Mouse (Mus musculus) midbrain, embryonic 11.5 days (tissue): ENCODE results near the gene Pip5kl1. TPM values are rescaled to one million over a fixed set of nuclear protein-coding genes. Genes with fewer than 3 reads are reported as not detected.

Experiments
- ATAC-seq: fragments of 200-750 bp; cut with Nextera tagmentation; 2 replicates; pipeline ENCODE4 v1.8.0; 2017; ENCODE audit warnings: moderate TSS enrichment, moderate library complexity; ENCODE audit not compliant: low FRiP score
- DNase-seq: peaks from one replicate; pipeline ENCODE4 v3.0.0; 2015; ENCODE audit warnings: low spot score; ENCODE audit errors: missing footprints
- H3K27ac ChIP-seq: fragments of 300-500 bp; sonication (generic); 2 replicates; pipeline ENCODE4 v1.5.1; 2014; ENCODE audit warnings: low read depth, low read length
- H3K27me3 ChIP-seq: fragments of 300-500 bp; sonication (generic); 2 replicates; pipeline ENCODE4 v1.6.1; 2014; ENCODE audit warnings: mild to moderate bottlenecking, low read length, moderate library complexity, mixed read lengths; ENCODE audit not compliant: control insufficient read depth, insufficient read depth
- H3K36me3 ChIP-seq: fragments of 300-500 bp; sonication (generic); 2 replicates; pipeline ENCODE4 v1.6.1; 2014; ENCODE audit warnings: mild to moderate bottlenecking, low read length, moderate library complexity, mixed read lengths; ENCODE audit not compliant: control insufficient read depth, insufficient read depth
- H3K4me1 ChIP-seq: fragments of 300-500 bp; sonication (generic); 2 replicates; pipeline ENCODE4 v1.6.1; 2014; ENCODE audit warnings: low read length; ENCODE audit not compliant: control insufficient read depth, insufficient read depth
- H3K4me2 ChIP-seq: fragments of 300-500 bp; sonication (generic); 2 replicates; pipeline ENCODE4 v1.6.1; 2014; ENCODE audit warnings: mild to moderate bottlenecking, moderate library complexity
- H3K4me3 ChIP-seq: fragments of 300-500 bp; sonication (generic); 2 replicates; pipeline ENCODE4 v1.5.1; 2014; ENCODE audit warnings: low read depth, low read length
- H3K9ac ChIP-seq: fragments of 300-500 bp; sonication (generic); 2 replicates; pipeline ENCODE4 v1.6.1; 2014; ENCODE audit warnings: low read length
- H3K9me3 ChIP-seq: fragments of 300-500 bp; sonication (generic); 2 replicates; pipeline ENCODE4 v1.6.1; 2016; ENCODE audit warnings: low read length; ENCODE audit not compliant: control insufficient read depth
- WGBS: fragments of 180-500 bp; shearing (Covaris S2); extraction: QIAGEN DNeasy Blood & Tissue Kit; methylation state at CpG from one replicate; pipeline ENCODE4 v1.1.7; 2014; 5-methylcytosine and 5-hydroxymethylcytosine counted together
- polyA plus RNA-seq: library from polyadenylated mRNA; unstranded; fragments of >200 nt; fragmentation: Nextera tagmentation; extraction: Ambion mirVana; gene quantifications from 2 replicates; pipeline ENCODE4 v1.2.1, GENCODE M21; 2014

Pip5kl1 gene
- polyA plus RNA-seq, 1 experiment from 2014 or later = 2.0 TPM

DNA sequence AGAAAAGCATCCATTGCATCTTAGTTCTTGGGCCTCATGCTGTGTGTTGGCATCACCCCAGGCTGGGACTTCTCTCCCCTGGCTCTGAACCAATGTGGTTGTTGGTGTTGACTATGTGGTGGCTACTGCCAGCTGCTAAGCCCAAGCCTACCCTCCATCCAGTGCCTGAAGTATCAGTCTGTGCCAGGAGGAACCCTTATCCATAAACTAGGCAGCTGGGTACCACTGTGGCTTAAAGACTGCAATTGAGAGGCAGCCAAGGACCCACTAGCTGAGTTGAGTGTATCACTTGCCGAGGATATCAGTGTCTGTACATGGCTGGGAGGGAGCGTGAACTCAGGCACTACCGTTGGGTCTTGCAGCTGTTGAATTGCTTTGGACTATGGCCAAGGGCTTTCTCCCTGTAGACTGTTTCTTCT lies 31.6 kb upstream of the Pip5kl1 start:
- H3K27ac ChIP-seq = no peak overlapping the region
- no peaks in the 10 kb centered on the region for H3K9me3 ChIP-seq
- H3K27me3 ChIP-seq = no peaks in the 10 kb centered on the region
- peaks cover 20% of the 10 kb centered on the region for H3K4me1 ChIP-seq
- no peak overlapping the region for H3K9ac ChIP-seq
- H3K4me2 ChIP-seq = no peak overlapping the region
- H3K4me3 ChIP-seq = no peak overlapping the region
- no peak for DNase-seq
- ATAC-seq = no peak
- H3K36me3 ChIP-seq = no peaks in the 10 kb centered on the region; the same call in 1 of the 2 replicates
- 96% methylated on average over 3 of the region's 3 CpGs for WGBS

DNA sequence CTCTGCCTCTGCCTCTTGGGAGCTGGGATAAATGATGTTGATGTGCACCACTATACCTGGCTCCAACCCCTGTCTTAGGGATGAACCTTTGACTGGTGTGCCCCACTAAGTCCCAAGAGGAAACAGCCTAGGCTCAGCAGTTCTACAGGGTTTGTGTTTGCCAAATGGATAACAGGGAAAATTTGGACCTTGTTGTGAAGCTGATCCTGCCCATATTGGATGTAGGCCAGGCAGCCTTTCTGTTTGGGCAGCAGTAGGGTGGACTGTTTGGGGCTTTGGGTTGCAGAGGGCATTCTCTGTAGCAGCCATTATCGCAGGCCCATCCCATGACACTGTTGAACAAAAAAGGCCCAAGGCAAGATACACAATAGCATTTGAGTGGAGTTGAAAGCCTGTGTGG lies 27.6 kb upstream of the Pip5kl1 start:
- Histone ChIP-seq H3K4me1 (no peaks in the 10 kb centered on the region), H3K27me3 (no peaks in the 10 kb centered on the region), H3K27ac (no peak overlapping the region), H3K4me3 (no peak overlapping the region), H3K4me2 (no peak overlapping the region), H3K9ac (no peak overlapping the region), H3K36me3 (no peaks in the 10 kb centered on the region; the same call in 1 of the 2 replicates), H3K9me3 (no peaks in the 10 kb centered on the region)
- DNase-seq (no peak), ATAC-seq (no peak)
- WGBS = 62% methylated on average over 1 of the region's 1 CpGs

DNA sequence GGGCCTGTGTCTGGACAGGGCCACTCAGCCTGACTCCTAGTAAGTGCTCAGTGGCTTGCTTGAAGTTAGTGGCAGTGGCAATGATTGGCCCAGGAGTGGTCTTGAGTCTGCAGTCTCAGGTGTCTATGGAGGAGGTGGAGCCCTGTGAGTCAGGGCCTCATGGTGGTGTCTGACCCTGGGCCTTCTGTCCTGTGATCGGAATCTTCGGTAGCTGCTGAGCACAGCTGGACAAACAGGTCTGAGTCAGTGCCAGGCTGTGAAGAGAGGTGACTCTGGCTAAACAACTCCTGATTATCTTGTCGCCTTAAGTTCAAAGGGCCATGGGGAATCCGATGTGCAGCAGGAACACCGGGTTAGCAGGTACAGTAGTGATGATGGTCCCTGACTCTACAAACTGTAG lies 27.2 kb upstream of the Pip5kl1 start:
- Histone ChIP-seq H3K4me1 (no peaks in the 10 kb centered on the region), H3K9ac (no peak overlapping the region), H3K27me3 (no peaks in the 10 kb centered on the region), H3K4me3 (no peak overlapping the region), H3K27ac (no peak overlapping the region), H3K9me3 (no peaks in the 10 kb centered on the region), H3K4me2 (no peak overlapping the region), H3K36me3 (no peaks in the 10 kb centered on the region; the same call in 1 of the 2 replicates)
- DNase-seq (no peak), ATAC-seq (no peak)
- WGBS = 90% methylated on average over 5 of the region's 5 CpGs

DNA sequence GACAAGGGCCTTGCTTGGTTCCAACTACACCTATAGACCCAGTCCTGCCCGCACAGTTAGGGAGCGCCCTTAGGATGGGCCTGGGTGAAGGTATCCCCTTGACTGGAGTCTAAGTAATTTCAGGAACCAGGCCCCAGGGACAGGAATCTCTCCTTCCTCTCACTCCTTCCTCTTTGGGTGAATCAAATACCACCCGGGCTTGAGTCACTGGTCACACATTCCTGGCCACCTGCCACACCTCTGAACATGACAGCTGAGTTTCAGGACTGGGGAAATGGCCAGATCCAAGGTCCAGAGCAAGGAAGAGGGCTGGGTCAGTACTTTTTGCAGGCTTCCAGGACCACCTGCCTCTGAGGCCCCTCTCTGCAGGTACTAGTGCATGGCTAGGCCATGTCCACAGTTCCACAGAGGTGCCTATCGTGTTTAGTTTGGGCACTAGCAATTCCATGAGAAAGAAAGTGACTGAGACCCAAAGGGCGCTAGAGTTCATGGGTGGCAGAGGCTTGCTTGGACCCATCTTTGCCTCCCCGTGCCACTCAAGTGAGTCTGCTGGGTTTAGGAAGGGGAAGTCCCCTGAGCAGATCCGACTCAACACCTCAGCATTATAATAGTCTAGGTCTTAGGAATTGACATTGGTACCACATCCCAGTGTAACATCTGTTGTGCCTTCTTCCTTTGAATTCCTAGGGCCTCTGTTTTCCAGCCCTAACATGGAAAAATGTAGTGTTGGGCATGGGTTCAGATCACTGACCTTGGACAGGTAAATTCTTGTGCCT lies 26.4 kb upstream of the Pip5kl1 start:
- H3K9me3 ChIP-seq = no peaks in the 10 kb centered on the region
- no peaks in the 10 kb centered on the region for H3K27me3 ChIP-seq
- H3K4me2 ChIP-seq = no peak overlapping the region
- no peaks in the 10 kb centered on the region for H3K4me1 ChIP-seq
- ATAC-seq (no peak), DNase-seq (peak; percentile 12)
- 90% methylated on average over 7 of the region's 7 CpGs for WGBS
- H3K27ac ChIP-seq = no peak overlapping the region
- no peak overlapping the region for H3K4me3 ChIP-seq
- no peak overlapping the region for H3K9ac ChIP-seq
- H3K36me3 ChIP-seq = no peaks in the 10 kb centered on the region; the same call in 1 of the 2 replicates

DNA sequence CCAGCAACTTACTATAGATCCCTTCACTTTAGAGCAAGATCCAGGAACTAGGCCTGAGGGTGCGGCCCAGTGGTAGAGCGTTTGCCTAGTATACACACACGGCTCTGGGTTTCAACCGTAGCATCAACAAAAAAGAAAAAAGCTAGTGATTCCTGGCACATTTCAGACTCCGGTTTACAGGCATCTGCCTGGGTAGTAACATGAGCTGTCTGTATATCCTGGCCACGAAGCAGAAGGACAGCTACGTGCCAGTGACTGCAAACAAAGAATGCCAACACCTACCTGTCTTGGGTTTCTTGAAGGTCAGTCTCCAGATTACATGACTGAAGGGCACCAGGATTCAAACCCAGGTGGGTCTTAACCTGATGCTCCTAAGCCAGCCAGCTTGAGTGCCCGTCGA lies 25.4 kb upstream of the Pip5kl1 start:
- DNase-seq (peak; percentile 12), ATAC-seq (no peak)
- H3K4me1 ChIP-seq = no peaks in the 10 kb centered on the region
- no peak overlapping the region for H3K4me2 ChIP-seq
- H3K36me3 ChIP-seq = no peaks in the 10 kb centered on the region; the same call in 1 of the 2 replicates
- no peaks in the 10 kb centered on the region for H3K9me3 ChIP-seq
- no peaks in the 10 kb centered on the region for H3K27me3 ChIP-seq
- no peak overlapping the region for H3K27ac ChIP-seq
- WGBS = 93% methylated on average over 9 of the region's 9 CpGs
- H3K4me3 ChIP-seq = no peak overlapping the region
- no peak overlapping the region for H3K9ac ChIP-seq

DNA sequence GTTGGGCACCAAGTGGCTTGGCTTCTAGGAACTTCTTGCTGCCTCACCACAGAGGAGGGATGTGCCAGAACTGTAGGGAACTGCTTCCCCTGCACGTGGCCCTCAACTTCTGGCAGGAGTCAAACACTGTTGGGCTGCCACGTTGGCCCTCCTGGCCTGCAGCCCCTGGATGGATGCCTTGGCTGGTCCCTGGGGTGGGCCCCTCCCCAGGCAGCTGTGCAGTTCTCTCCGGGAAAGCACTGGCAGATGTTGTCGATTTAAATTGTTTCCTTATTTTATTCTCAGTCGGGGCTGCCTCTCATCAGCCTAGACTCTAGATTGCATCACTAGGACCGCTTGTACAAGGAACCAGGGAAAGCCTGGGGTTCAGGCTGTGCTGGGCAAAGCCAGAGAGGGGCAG lies 24.8 kb upstream of the Pip5kl1 start:
- Histone ChIP-seq H3K4me1 (no peaks in the 10 kb centered on the region), H3K27ac (no peak overlapping the region), H3K4me3 (no peak overlapping the region), H3K9me3 (no peaks in the 10 kb centered on the region), H3K36me3 (no peaks in the 10 kb centered on the region; the same call in 1 of the 2 replicates), H3K9ac (no peak overlapping the region), H3K4me2 (no peak overlapping the region), H3K27me3 (no peaks in the 10 kb centered on the region)
- ATAC-seq (no peak), DNase-seq (no peak)
- 78% methylated on average over 6 of the region's 6 CpGs for WGBS

DNA sequence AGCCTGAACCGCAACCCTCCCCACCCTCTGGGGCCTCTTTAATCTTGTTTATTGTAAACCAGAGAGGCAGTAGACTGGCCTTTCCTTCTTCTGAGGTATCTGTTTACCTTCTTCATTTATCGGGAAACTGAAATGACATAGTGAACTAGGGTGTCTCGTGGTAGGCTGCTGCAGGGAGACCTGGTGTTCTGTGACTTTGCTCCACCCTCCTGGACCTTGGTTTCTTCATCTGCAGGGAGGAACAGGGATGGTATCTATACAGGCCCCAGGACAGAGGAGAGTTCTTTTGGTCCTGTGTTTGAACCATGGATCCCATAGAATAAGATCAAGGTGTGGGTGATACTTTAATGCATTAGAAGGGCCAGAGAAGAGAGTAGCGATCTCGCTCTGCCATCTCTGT lies 23.4 kb upstream of the Pip5kl1 start:
- Histone ChIP-seq H3K4me2 (no peak overlapping the region), H3K27me3 (no peaks in the 10 kb centered on the region), H3K36me3 (no peaks in the 10 kb centered on the region), H3K9ac (no peak overlapping the region), H3K9me3 (no peaks in the 10 kb centered on the region), H3K27ac (no peak overlapping the region), H3K4me1 (peaks cover 6% of the 10 kb centered on the region; the same call in 1 of the 2 replicates), H3K4me3 (no peak overlapping the region)
- WGBS = 90% methylated on average over 5 of the region's 5 CpGs
- no peak for ATAC-seq
- DNase-seq = no peak

DNA sequence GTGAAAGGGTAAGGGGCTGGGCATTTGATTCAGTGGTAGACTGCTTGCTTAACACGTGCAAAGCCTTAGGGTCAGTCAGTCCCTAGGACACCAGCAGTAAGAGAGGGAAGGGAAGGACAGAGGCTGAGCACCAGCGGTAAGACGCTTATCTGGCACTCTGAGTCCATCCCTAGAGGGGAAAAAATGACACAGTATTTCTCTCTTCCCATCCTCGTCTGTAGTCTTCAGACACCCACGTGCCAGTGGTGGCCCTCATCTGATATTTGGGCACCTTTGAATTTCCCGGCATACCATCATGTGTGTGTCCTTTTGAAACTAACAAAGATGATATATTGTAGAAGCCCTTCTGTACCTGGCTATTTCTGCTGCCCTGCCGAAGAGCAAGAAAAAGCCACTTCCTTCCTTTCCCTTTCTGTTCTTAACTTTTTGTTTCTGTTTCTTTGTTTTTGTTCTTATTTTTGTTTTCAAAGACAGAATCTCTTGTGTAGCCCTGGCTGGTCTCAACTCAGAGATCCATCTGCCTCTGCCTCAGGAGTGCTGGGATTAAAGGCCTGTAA lies 20.9 kb upstream of the Pip5kl1 start:
- Histone ChIP-seq H3K9ac (no peak overlapping the region), H3K4me3 (no peak overlapping the region), H3K36me3 (no peaks in the 10 kb centered on the region), H3K9me3 (no peaks in the 10 kb centered on the region), H3K4me2 (no peak overlapping the region), H3K4me1 (peaks cover 10% of the 10 kb centered on the region), H3K27me3 (no peaks in the 10 kb centered on the region), H3K27ac (no peak overlapping the region)
- no peak for ATAC-seq
- whole genome bisulfite sequencing = 79% methylated on average over 7 of the region's 7 CpGs
- peak; percentile 68 for DNase-seq

DNA sequence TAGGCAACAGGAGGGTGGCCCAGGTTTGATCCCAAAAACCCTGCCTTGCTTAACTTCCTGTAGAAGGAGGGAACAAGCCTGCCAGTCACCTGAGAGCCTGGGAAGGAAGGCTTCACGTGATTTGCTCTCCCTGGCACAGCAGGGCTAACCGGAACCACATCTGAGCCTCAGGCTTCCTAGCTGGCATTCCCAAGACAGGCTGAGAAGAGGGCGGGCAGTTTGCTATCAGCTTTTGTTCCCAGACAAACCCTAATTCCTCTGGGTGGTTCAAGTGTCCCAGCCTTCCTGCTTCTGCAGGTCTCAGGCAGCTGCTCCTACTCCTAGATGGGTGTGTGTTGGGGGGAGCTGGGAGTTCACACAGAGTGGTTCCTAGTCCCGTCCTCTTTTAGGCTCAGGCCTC lies 19.1 kb upstream of the Pip5kl1 start:
- Histone ChIP-seq H3K36me3 (no peaks in the 10 kb centered on the region), H3K9me3 (no peaks in the 10 kb centered on the region), H3K27me3 (no peaks in the 10 kb centered on the region), H3K4me1 (peaks cover 28% of the 10 kb centered on the region), H3K4me2 (no peak overlapping the region), H3K9ac (peak overlapping the region; percentile 20), H3K27ac (no peak overlapping the region), H3K4me3 (no peak overlapping the region)
- ATAC-seq (no peak), DNase-seq (no peak)
- WGBS = 45% methylated on average over 4 of the region's 4 CpGs
